Mouse (Mus musculus) spleen, postnatal 10 days (tissue): ENCODE data around the gene Vps52.

Experiments
- DNase-seq, 2 experiments: peaks; one replicate each; pipeline ENCODE4 v3.0.0; 2021 to 2022; ENCODE audit warnings: low spot score in 2 of 2

Vps52 gene

GRCm38 (mm10) chr17:33920282-33921097, 35.1 kb upstream of the Vps52 start:
- DNase-seq = peak; percentile 92 to 94

GRCm38 (mm10) chr17:33921361-33921760, 34.3 kb upstream of the Vps52 start:
- DNase-seq = no peak

- peak; percentile 59 to 81 for DNase-seq
Measured at GRCm38 (mm10) chr17:33924577-33925283, 30.9 kb upstream of the Vps52 start.

GRCm38 (mm10) chr17:33925406-33926116, 30.1 kb upstream of the Vps52 start:
- DNase-seq = no peak

GRCm38 (mm10) chr17:33926207-33926932, 29.2 kb upstream of the Vps52 start:
- DNase-seq = no peak

GRCm38 (mm10) chr17:33928251-33928947, 27.2 kb upstream of the Vps52 start:
- no peak for DNase-seq

- DNase-seq = peak; percentile 97 to 99
Measured at GRCm38 (mm10) chr17:33929371-33930279, 26.0 kb upstream of the Vps52 start, which contains the start of gene Rgl2. Rgl2 (plus strand) TSS chr17:33929543.

- DNase-seq = peak; percentile 64 to 66
Measured at GRCm38 (mm10) chr17:33930280-33931158, 25.1 kb upstream of the Vps52 start.

GRCm38 (mm10) chr17:33931159-33931866, 24.3 kb upstream of the Vps52 start:
- DNase-seq = no peak

- DNase-seq = no peak
Measured at GRCm38 (mm10) chr17:33931947-33932346, 23.7 kb upstream of the Vps52 start.

- no peak for DNase-seq
Measured at GRCm38 (mm10) chr17:33932448-33932847, 23.2 kb upstream of the Vps52 start.

GRCm38 (mm10) chr17:33932970-33933369, 22.6 kb upstream of the Vps52 start:
- no peak for DNase-seq

- DNase-seq = no peak
Measured at GRCm38 (mm10) chr17:33935422-33936055, 20.1 kb upstream of the Vps52 start.

- no peak for DNase-seq
Measured at GRCm38 (mm10) chr17:33936993-33937392, 18.6 kb upstream of the Vps52 start.

- DNase-seq = no peak
Measured at GRCm38 (mm10) chr17:33938783-33939182, 16.8 kb upstream of the Vps52 start.

GRCm38 (mm10) chr17:33940206-33940805, 15.3 kb upstream of the Vps52 start, which contains the start of the genes Pfdn6 and Wdr46:
Pfdn6 (minus strand) TSS chr17:33940343.
Wdr46 (plus strand) TSS chr17:33940660.
- peak; percentile 89 to 93 for DNase-seq

- peak in 1 of 2 experiments; percentile 58 for DNase-seq
Measured at GRCm38 (mm10) chr17:33940981-33941380, 14.6 kb upstream of the Vps52 start.
